Mouse (Mus musculus) megakaryocyte, embryonic 14.5 days (primary cell): ENCODE results near the gene Themis.

Experiments used
- FLI1 ChIP-seq: IDR thresholded peaks from 2 replicates; pipeline ENCODE4 v1.6.1; 2012; ENCODE audit warnings: low read length, inconsistent platforms, mixed read lengths
- GATA1 ChIP-seq: IDR thresholded peaks from 3 replicates; pipeline ENCODE4 v1.6.1; 2012; ENCODE audit warnings: mixed read lengths, low read length, inconsistent platforms, borderline replicate concordance

DNA sequence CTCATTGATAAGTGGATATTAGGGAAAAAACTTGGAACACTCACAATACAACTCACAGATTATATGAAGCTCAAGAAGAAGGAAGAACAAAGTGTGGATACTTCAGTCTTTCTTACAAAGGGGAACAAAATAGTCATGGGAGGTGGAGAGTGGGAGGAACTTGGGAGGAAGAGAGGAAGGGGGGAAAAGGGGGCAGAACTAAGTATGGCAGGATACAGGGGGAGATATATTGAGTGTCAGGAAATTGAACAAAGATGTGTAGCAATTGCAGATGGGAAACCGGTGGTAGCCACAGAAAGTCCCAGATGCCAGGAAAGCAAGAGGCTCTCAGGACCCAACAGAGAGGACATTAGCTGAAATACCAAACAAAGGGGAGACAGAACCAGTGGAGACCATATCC lies 219.5 kb downstream of the Themis start:
- TF ChIP-seq GATA1 (no peak), FLI1 (no peak)
